Mouse (Mus musculus) neural tube, embryonic 12.5 days (tissue): ENCODE data around the gene Ccp110. TPM values are rescaled to one million over a fixed set of nuclear protein-coding genes. Genes with fewer than 3 reads are reported as not detected.

Experiments used
- ATAC-seq: fragments of 200-750 bp; cut with Nextera tagmentation; 2 replicates; pipeline ENCODE4 v1.8.0; 2017; ENCODE audit warnings: low read depth, mild to moderate bottlenecking, moderate TSS enrichment, moderate library complexity; ENCODE audit not compliant: low FRiP score
- H3K27ac ChIP-seq: fragments of 300-500 bp; sonication (generic); 2 replicates; pipeline ENCODE4 v1.5.1; 2016
- H3K27me3 ChIP-seq: fragments of 300-500 bp; sonication (generic); replicated peaks from 2 replicates; pipeline ENCODE4 v1.6.1; 2016; ENCODE audit warnings: mild to moderate bottlenecking
- H3K36me3 ChIP-seq: fragments of 300-500 bp; sonication (generic); 2 replicates; pipeline ENCODE4 v1.6.1; 2016; ENCODE audit warnings: mild to moderate bottlenecking
- H3K4me1 ChIP-seq: fragments of 300-500 bp; sonication (generic); 2 replicates; pipeline ENCODE4 v1.6.1; 2016
- H3K4me2 ChIP-seq: fragments of 300-500 bp; sonication (generic); replicated peaks from 2 replicates; pipeline ENCODE4 v1.6.1; 2016; ENCODE audit warnings: mild to moderate bottlenecking
- H3K4me3 ChIP-seq: fragments of 300-500 bp; sonication (generic); 2 replicates; pipeline ENCODE4 v1.5.1; 2016
- H3K9ac ChIP-seq: fragments of 300-500 bp; sonication (generic); 2 replicates; pipeline ENCODE4 v1.6.1; 2016; ENCODE audit warnings: mild to moderate bottlenecking
- H3K9me3 ChIP-seq: fragments of 300-500 bp; sonication (generic); 2 replicates; pipeline ENCODE4 v1.6.1; 2016; ENCODE audit warnings: mild to moderate bottlenecking
- WGBS: fragments of 180-500 bp; shearing (Covaris S2); methylation state at CpG from one replicate; pipeline ENCODE4 v1.1.7; 2016; 5-methylcytosine and 5-hydroxymethylcytosine counted together
- polyA plus RNA-seq: library from polyadenylated mRNA; unstranded; fragments of >200 nt; fragmentation: Nextera tagmentation; extraction: Ambion mirVana; gene quantifications from 2 replicates; pipeline ENCODE4 v1.2.1, GENCODE M21; 2016

Ccp110 gene
- polyA plus RNA-seq, 1 experiment from 2014 or later: 34.2 TPM

GRCm38 (mm10) chr7:118758369-118758768, 46.0 kb downstream of the Ccp110 start:
- WGBS: 50% methylated on average over 4 of the region's 4 CpGs
- Histone ChIP-seq H3K36me3 (peaks cover 58% of the 10 kb centered on the region), H3K27ac (no peak overlapping the region)

GRCm38 (mm10) chr7:118759372-118759771, 47.0 kb downstream of the Ccp110 start:
- 58% methylated on average over 5 of the region's 5 CpGs for WGBS
- Histone ChIP-seq H3K9me3 (no peaks in the 10 kb centered on the region), H3K4me1 (no peaks in the 10 kb centered on the region), H3K4me2 (no peak overlapping the region), H3K27ac (no peak overlapping the region), H3K9ac (no peak overlapping the region), H3K4me3 (no peak overlapping the region), H3K27me3 (no peaks in the 10 kb centered on the region), H3K36me3 (peaks cover 62% of the 10 kb centered on the region)
- no peak for ATAC-seq

More at GRCm38 (mm10) chr7:118758369-118758768, 46.0 kb downstream of the Ccp110 start:
- Histone ChIP-seq H3K9me3 (no peaks in the 10 kb centered on the region), H3K27me3 (no peaks in the 10 kb centered on the region), H3K4me2 (no peak overlapping the region), H3K9ac (no peak overlapping the region), H3K4me1 (no peaks in the 10 kb centered on the region), H3K4me3 (no peak overlapping the region)
- no peak for ATAC-seq

- no peaks in the 10 kb centered on the region for H3K27me3 ChIP-seq
- H3K9ac ChIP-seq: no peak overlapping the region
- no peak overlapping the region for H3K27ac ChIP-seq
- no peak overlapping the region for H3K4me2 ChIP-seq
- H3K9me3 ChIP-seq: no peaks in the 10 kb centered on the region
- no peak overlapping the region for H3K4me3 ChIP-seq
- H3K4me1 ChIP-seq: no peaks in the 10 kb centered on the region
- H3K36me3 ChIP-seq: peaks cover 43% of the 10 kb centered on the region
- ATAC-seq: no peak
- 91% methylated on average over 11 of the region's 11 CpGs for WGBS
Observed at GRCm38 (mm10) chr7:118763939-118764338, 51.6 kb downstream of the Ccp110 start.

GRCm38 (mm10) chr7:118764725-118765124, 52.4 kb downstream of the Ccp110 start:
- H3K36me3 ChIP-seq: peaks cover 43% of the 10 kb centered on the region

GRCm38 (mm10) chr7:118765604-118766003, 53.3 kb downstream of the Ccp110 start:
- Histone ChIP-seq H3K27me3 (no peaks in the 10 kb centered on the region), H3K36me3 (peaks cover 41% of the 10 kb centered on the region), H3K9ac (no peak overlapping the region), H3K27ac (no peak overlapping the region), H3K4me2 (no peak overlapping the region), H3K4me3 (no peak overlapping the region), H3K9me3 (no peaks in the 10 kb centered on the region), H3K4me1 (no peaks in the 10 kb centered on the region)
- 76% methylated on average over 8 of the region's 8 CpGs for WGBS
- ATAC-seq: no peak

More at GRCm38 (mm10) chr7:118764725-118765124, 52.4 kb downstream of the Ccp110 start:
- no peaks in the 10 kb centered on the region for H3K9me3 ChIP-seq
- no peak overlapping the region for H3K9ac ChIP-seq
- H3K4me1 ChIP-seq: no peaks in the 10 kb centered on the region
- no peaks in the 10 kb centered on the region for H3K27me3 ChIP-seq
- no peak for ATAC-seq
- H3K4me3 ChIP-seq: no peak overlapping the region
- H3K27ac ChIP-seq: no peak overlapping the region
- H3K4me2 ChIP-seq: no peak overlapping the region
- 86% methylated on average over 14 of the region's 14 CpGs for WGBS

- H3K27me3 ChIP-seq: no peaks in the 10 kb centered on the region
- H3K36me3 ChIP-seq: peaks cover 34% of the 10 kb centered on the region
- H3K4me3 ChIP-seq: no peak overlapping the region
- no peak overlapping the region for H3K9ac ChIP-seq
- H3K4me2 ChIP-seq: no peak overlapping the region
- no peak overlapping the region for H3K27ac ChIP-seq
- no peaks in the 10 kb centered on the region for H3K4me1 ChIP-seq
- no peaks in the 10 kb centered on the region for H3K9me3 ChIP-seq
- ATAC-seq: peak; percentile 25; the same call in 1 of the 2 replicates
- 59% methylated on average over 18 of the region's 18 CpGs for WGBS
Observed at GRCm38 (mm10) chr7:118766119-118766833, 53.9 kb downstream of the Ccp110 start.

- Histone ChIP-seq H3K27me3 (no peaks in the 10 kb centered on the region), H3K4me2 (no peak overlapping the region), H3K27ac (no peak overlapping the region), H3K4me1 (no peaks in the 10 kb centered on the region), H3K36me3 (peaks cover 29% of the 10 kb centered on the region), H3K9ac (no peak overlapping the region), H3K4me3 (no peak overlapping the region), H3K9me3 (no peaks in the 10 kb centered on the region)
- 0 out of 2 replicates have a peak, but pooled peaks have one; percentile 9 for ATAC-seq
- WGBS: 84% methylated on average over 5 of the region's 5 CpGs
Observed at GRCm38 (mm10) chr7:118766834-118767224, 54.5 kb downstream of the Ccp110 start.

- no peak overlapping the region for H3K9ac ChIP-seq
- 88% methylated on average over 8 of the region's 8 CpGs for WGBS
- no peaks in the 10 kb centered on the region for H3K27me3 ChIP-seq
- no peak overlapping the region for H3K4me2 ChIP-seq
- no peaks in the 10 kb centered on the region for H3K4me1 ChIP-seq
- no peak for ATAC-seq
- H3K27ac ChIP-seq: no peak overlapping the region
- H3K9me3 ChIP-seq: no peaks in the 10 kb centered on the region
- H3K36me3 ChIP-seq: peaks cover 14% of the 10 kb centered on the region
- H3K4me3 ChIP-seq: no peak overlapping the region
Observed at GRCm38 (mm10) chr7:118769208-118769607, 56.9 kb downstream of the Ccp110 start.

- WGBS: 47% methylated on average over 1 of the region's 1 CpGs
- Histone ChIP-seq H3K36me3 (peaks cover 10% of the 10 kb centered on the region), H3K27me3 (no peaks in the 10 kb centered on the region), H3K27ac (no peak overlapping the region), H3K4me2 (no peak overlapping the region), H3K9ac (no peak overlapping the region), H3K4me3 (no peak overlapping the region), H3K9me3 (no peaks in the 10 kb centered on the region), H3K4me1 (no peaks in the 10 kb centered on the region)
- no peak for ATAC-seq
Observed at GRCm38 (mm10) chr7:118769655-118770054, 57.3 kb downstream of the Ccp110 start.

GRCm38 (mm10) chr7:118773027-118773426, 60.7 kb downstream of the Ccp110 start:
- H3K4me2 ChIP-seq: no peak overlapping the region
- H3K36me3 ChIP-seq: peaks cover 16% of the 10 kb centered on the region
- H3K27me3 ChIP-seq: no peaks in the 10 kb centered on the region
- ATAC-seq: no peak
- no peaks in the 10 kb centered on the region for H3K4me1 ChIP-seq
- WGBS: 88% methylated on average over 12 of the region's 12 CpGs
- H3K9ac ChIP-seq: no peak overlapping the region
- H3K9me3 ChIP-seq: no peaks in the 10 kb centered on the region
- no peak overlapping the region for H3K4me3 ChIP-seq
- no peak overlapping the region for H3K27ac ChIP-seq

GRCm38 (mm10) chr7:118775991-118776390, 63.6 kb downstream of the Ccp110 start:
- Histone ChIP-seq H3K4me3 (no peak overlapping the region), H3K4me1 (no peaks in the 10 kb centered on the region), H3K4me2 (no peak overlapping the region), H3K27me3 (no peaks in the 10 kb centered on the region), H3K9ac (no peak overlapping the region), H3K9me3 (no peaks in the 10 kb centered on the region), H3K27ac (no peak overlapping the region), H3K36me3 (peaks cover 34% of the 10 kb centered on the region)
- no peak for ATAC-seq
- 85% methylated on average over 7 of the region's 7 CpGs for WGBS

- H3K4me2 ChIP-seq: no peak overlapping the region
- no peaks in the 10 kb centered on the region for H3K9me3 ChIP-seq
- H3K36me3 ChIP-seq: peaks cover 38% of the 10 kb centered on the region
- H3K27ac ChIP-seq: no peak overlapping the region
- no peak overlapping the region for H3K9ac ChIP-seq
- H3K4me1 ChIP-seq: no peaks in the 10 kb centered on the region
- no peak for ATAC-seq
- no peak overlapping the region for H3K4me3 ChIP-seq
- 81% methylated on average over 9 of the region's 9 CpGs for WGBS
- H3K27me3 ChIP-seq: no peaks in the 10 kb centered on the region
Observed at GRCm38 (mm10) chr7:118776491-118776890, 64.1 kb downstream of the Ccp110 start.
